Mouse (Mus musculus) G1E (cell line): ENCODE data around the gene Dll4. TPM values are rescaled to one million over a fixed set of nuclear protein-coding genes. Genes with fewer than 3 reads are reported as not detected.

ENCODE experiments used
- ATAC-seq: 2 replicates; pipeline ENCODE4 v1.8.0; 2016; ENCODE audit warnings: mild to moderate bottlenecking; ENCODE audit not compliant: insufficient number of reproducible peaks, poor library complexity, low FRiP score, severe bottlenecking; ENCODE audit errors: extremely low read depth
- DNase-seq: peaks from one replicate; pipeline ENCODE4 v3.0.0; 2012; ENCODE audit warnings: low spot score
- H3K27me3 ChIP-seq: 2 replicates; pipeline ENCODE4 v1.6.1; 2012; ENCODE audit warnings: mild to moderate bottlenecking, low read length, inconsistent platforms; ENCODE audit not compliant: insufficient read depth
- H3K36me3 ChIP-seq: replicated peaks from 2 replicates; pipeline ENCODE3; 2012; ENCODE audit warnings: mild to moderate bottlenecking, inconsistent platforms
- H3K4me1 ChIP-seq: 2 replicates; pipeline ENCODE4 v1.6.1; 2012; ENCODE audit warnings: low read depth, low read length, inconsistent platforms, mixed read lengths; ENCODE audit not compliant: insufficient read depth
- H3K4me3 ChIP-seq: 2 replicates; pipeline ENCODE4 v1.5.1; 2012; ENCODE audit warnings: low read depth, mild to moderate bottlenecking, inconsistent platforms, low read length, moderate library complexity, mixed read lengths
- H3K9me3 ChIP-seq: replicated peaks from 2 replicates; pipeline ENCODE4 v1.6.1; 2012; ENCODE audit warnings: inconsistent platforms
- CTCF ChIP-seq: IDR thresholded peaks from 2 replicates; pipeline ENCODE4 v1.5.1; 2012; ENCODE audit warnings: low read depth, low read length, inconsistent platforms, mixed read lengths
- GATA1 ChIP-seq: IDR thresholded peaks from 2 replicates; pipeline ENCODE4 v1.6.1; 2012; ENCODE audit warnings: borderline replicate concordance, low read length, inconsistent platforms, mixed read lengths
- GATA2 ChIP-seq: IDR thresholded peaks from 2 replicates; pipeline ENCODE4 v1.6.1; 2012; ENCODE audit warnings: low read depth, low read length, inconsistent platforms, borderline replicate concordance
- POLR2AphosphoS5 ChIP-seq: IDR thresholded peaks from 2 replicates; pipeline ENCODE4 v1.6.1; 2012; ENCODE audit warnings: low read depth, low read length, inconsistent platforms; ENCODE audit not compliant: insufficient replicate concordance
- TAL1 ChIP-seq: conservative IDR thresholded peaks from 2 replicates; pipeline ENCODE4 v1.6.1; 2012; ENCODE audit warnings: low read depth, low read length, inconsistent platforms, mixed read lengths
- polyA plus RNA-seq: library from polyadenylated mRNA; stranded (reverse); fragments of >175 nt; gene quantifications from 2 replicates; pipeline ENCODE4 v1.2.3, GENCODE M21; 2012
- total RNA-seq, 2 experiments: library from RNA; stranded (forward) in 1 of 2; stranded (reverse) in 1 of 2; fragments of 200-1000 nt in 1 of 2; fragments of >200 nt in 1 of 2; fragmentation: Nextera tagmentation in 1 of 2; gene quantifications; 2 replicates each; pipeline ENCODE4 v1.2.3; 2014 to 2017

The Dll4 gene
- total and polyA plus RNA-seq, 3 experiments: 0.09 to 0.33 (median 0.23) TPM

DNA sequence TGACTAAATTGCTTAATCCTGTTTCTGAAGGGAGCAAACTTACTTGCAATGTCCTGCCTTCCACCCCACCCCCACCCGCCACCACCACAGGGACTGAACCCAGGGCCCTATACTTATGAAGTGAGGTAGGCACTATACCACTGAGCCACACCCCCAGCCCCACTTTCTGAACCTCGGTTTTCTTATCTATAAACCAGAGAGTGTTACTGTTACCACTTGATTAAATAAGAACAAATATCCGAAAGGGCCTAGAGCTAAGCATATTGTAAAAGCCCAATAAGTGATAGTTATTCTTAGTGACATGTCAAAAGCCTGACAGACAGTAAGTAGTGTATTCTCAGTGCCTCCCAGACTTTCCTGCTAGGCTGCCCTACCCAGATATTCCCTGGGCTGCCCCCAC is 21.2 kb upstream of the Dll4 start:
- H3K4me1 ChIP-seq: peaks cover 75% of the 10 kb centered on the region
- no peaks in the 10 kb centered on the region for H3K27me3 ChIP-seq
- TF ChIP-seq POLR2AphosphoS5 (no peak), GATA1 (no peak), TAL1 (peak; percentile 73; the same call in 1 of the 2 replicates), CTCF (no peak), GATA2 (no peak)
- no peaks in the 10 kb centered on the region for H3K9me3 ChIP-seq
- ATAC-seq: peak; percentile 69
- no peak overlapping the region; the same call in 1 of the 2 replicates for H3K4me3 ChIP-seq
- DNase-seq: no peak
- H3K36me3 ChIP-seq: peaks cover 28% of the 10 kb centered on the region

DNA sequence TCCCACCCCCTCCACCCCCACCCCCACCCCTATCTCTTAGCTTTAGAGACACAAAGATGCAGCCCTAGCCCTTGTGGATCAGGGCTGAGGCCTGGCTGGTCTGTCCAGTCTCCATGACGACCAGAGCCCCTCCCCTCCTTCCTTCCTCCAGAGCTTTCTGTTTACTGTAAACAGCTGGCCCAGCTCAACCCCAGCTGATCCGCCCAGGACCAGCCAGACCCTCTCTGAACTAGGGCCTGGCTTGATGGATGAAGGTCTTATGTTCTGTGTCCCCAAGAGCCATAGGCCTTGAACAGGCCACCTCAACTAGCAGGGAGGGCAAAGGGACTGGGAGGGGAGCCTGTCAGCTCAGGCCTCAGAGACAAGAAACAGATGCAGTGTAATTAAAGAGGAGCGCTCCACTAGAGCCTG is 20.8 kb upstream of the Dll4 start:
- H3K36me3 ChIP-seq: peaks cover 24% of the 10 kb centered on the region
- H3K27me3 ChIP-seq: no peaks in the 10 kb centered on the region
- DNase-seq (no peak), ATAC-seq (no peak; the same call in 1 of the 2 replicates)
- TF ChIP-seq POLR2AphosphoS5 (no peak), TAL1 (no peak), GATA2 (no peak), CTCF (no peak), GATA1 (no peak)
- H3K4me1 ChIP-seq: peaks cover 71% of the 10 kb centered on the region
- peak overlapping the region; percentile 56; the same call in 1 of the 2 replicates for H3K4me3 ChIP-seq
- no peaks in the 10 kb centered on the region for H3K9me3 ChIP-seq

DNA sequence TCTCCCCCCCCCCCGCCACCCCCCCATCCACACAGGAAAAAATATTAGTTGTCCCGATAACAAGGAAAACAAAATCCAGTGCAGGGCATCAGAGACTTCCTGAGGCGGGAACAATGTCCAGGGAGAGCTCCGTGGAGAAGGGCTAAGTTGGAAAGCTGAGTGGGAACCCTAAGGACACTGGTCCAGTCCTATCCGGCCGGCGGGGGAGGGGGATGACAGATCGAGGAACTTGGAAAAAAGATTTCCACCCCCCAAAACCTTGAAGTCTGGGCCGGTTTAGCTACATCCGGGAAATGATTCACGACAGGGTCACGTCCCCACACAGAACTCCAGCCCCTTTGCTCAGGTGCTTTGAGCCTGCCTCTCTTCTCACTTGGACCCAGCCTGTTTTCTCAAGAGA is 14.0 kb upstream of the Dll4 start:
- no peak for ATAC-seq
- H3K4me1 ChIP-seq: peaks cover 25% of the 10 kb centered on the region
- DNase-seq: no peak
- peaks cover 42% of the 10 kb centered on the region for H3K27me3 ChIP-seq
- H3K9me3 ChIP-seq: no peaks in the 10 kb centered on the region; the same call in 1 of the 2 replicates
- TF ChIP-seq GATA2 (no peak), TAL1 (no peak), GATA1 (no peak), POLR2AphosphoS5 (no peak), CTCF (no peak)
- no peak overlapping the region for H3K4me3 ChIP-seq
- H3K36me3 ChIP-seq: no peaks in the 10 kb centered on the region

DNA sequence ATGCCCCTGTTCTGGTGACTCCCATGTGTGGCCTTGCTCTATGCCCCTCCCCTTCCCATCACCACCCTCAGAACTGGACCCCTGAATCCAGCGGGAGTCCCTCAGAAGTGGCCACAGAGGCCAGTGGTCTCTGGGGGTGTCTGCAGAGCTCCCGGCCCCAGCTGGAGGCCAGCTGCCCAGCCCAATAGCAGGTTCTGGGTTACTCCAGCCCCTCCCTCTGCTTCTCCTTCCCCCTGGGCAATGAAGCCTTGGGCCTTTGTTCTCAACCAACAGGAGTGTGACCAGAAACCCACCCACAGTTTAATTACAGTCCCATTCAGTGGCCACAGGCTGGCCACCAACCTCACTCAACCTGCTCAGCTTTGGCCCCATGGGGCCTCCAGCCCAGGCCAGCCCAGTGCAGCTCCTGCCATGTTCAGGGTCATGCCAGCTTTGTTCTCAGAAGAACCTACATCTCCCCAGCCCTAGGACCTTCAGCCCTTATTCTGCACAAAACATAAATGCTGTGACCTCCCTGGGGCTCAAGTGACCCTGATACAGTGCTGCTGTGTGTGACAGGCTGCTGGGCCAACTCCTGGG is 13.1 kb upstream of the Dll4 start:
- DNase-seq: no peak
- Histone ChIP-seq H3K36me3 (no peaks in the 10 kb centered on the region), H3K4me1 (peaks cover 21% of the 10 kb centered on the region), H3K9me3 (no peaks in the 10 kb centered on the region; the same call in 1 of the 2 replicates), H3K4me3 (no peak overlapping the region), H3K27me3 (peaks cover 42% of the 10 kb centered on the region)
- ATAC-seq: no peak
- TF ChIP-seq POLR2AphosphoS5: no peak
- TF ChIP-seq GATA1: no peak
- TF ChIP-seq CTCF: no peak
- TF ChIP-seq TAL1: no peak
- no peak for TF ChIP-seq GATA2

DNA sequence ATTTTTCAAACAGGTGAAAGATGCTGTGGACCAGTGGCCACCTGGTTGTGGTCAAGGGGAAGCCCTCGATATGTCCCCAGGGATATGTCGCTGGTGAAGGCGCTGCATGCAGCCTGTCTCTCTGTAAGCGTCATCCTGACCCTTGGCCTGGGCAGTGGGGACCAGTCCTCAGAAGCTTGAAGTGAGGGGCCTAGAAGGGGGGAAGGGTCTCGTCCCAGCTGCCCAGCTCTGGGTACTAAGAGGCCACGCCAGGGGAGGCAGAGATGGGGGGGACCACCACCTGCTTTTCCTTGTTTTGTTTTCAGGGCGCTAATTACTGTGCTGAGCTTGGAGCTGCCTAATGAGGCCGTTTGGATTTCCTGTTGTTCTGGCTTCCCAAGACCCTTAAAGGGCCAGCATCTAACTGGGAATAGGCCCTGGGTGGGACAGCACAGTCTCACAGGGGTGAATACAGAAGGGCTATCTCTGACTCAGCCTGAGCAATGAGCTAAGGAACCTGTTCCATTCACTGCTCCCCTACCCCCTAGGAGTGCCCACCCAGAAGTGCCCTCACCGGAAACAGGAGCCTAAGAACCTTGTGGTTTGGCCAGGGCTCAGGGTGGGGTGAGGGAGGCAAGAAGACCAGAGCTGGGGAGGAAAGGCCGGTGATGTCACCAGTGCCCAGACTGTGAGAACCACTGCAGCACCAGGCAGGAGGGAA is 11.7 kb upstream of the Dll4 start:
- TF ChIP-seq TAL1: no peak
- no peak for TF ChIP-seq POLR2AphosphoS5
- TF ChIP-seq GATA2: no peak
- TF ChIP-seq GATA1: no peak
- no peak for TF ChIP-seq CTCF
- Histone ChIP-seq H3K9me3 (no peaks in the 10 kb centered on the region; the same call in 1 of the 2 replicates), H3K36me3 (no peaks in the 10 kb centered on the region), H3K4me1 (peaks cover 29% of the 10 kb centered on the region), H3K4me3 (no peak overlapping the region), H3K27me3 (peaks cover 42% of the 10 kb centered on the region)
- DNase-seq (no peak), ATAC-seq (no peak)

DNA sequence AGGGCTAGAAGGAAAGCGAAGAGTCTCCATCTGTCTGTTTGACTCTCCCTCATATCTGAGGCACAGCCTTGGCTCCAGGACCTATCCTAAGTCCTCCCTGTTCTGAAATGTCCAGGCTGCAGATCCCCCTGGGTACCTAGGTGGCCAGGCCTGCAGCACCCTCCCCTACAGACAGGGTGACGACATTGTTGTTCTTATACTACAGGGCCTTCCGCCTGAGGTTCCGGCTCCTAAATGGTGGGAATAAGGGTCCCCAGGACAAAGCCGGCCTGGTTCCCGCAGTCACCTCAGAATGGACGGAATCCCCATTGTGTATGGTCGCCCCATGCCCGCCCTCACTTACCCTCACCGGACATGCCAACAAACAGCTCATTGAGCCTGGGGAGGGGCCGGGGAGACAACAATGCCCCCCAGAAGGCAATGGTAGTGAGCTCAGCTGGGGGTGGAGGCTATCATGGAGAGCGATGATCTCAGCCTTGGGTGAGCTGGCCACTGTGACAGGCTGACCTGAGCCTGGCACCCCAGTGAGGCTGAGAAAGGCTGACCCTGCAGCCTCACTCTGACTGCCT is 10.8 kb upstream of the Dll4 start:
- H3K4me1 ChIP-seq: peaks cover 31% of the 10 kb centered on the region
- TF ChIP-seq TAL1 (no peak), POLR2AphosphoS5 (no peak), GATA1 (no peak), GATA2 (no peak), CTCF (no peak)
- H3K9me3 ChIP-seq: no peaks in the 10 kb centered on the region; the same call in 1 of the 2 replicates
- peaks cover 42% of the 10 kb centered on the region for H3K27me3 ChIP-seq
- H3K4me3 ChIP-seq: no peak overlapping the region
- no peak for ATAC-seq
- no peaks in the 10 kb centered on the region for H3K36me3 ChIP-seq
- DNase-seq: no peak
